In the genomic region with DNA sequence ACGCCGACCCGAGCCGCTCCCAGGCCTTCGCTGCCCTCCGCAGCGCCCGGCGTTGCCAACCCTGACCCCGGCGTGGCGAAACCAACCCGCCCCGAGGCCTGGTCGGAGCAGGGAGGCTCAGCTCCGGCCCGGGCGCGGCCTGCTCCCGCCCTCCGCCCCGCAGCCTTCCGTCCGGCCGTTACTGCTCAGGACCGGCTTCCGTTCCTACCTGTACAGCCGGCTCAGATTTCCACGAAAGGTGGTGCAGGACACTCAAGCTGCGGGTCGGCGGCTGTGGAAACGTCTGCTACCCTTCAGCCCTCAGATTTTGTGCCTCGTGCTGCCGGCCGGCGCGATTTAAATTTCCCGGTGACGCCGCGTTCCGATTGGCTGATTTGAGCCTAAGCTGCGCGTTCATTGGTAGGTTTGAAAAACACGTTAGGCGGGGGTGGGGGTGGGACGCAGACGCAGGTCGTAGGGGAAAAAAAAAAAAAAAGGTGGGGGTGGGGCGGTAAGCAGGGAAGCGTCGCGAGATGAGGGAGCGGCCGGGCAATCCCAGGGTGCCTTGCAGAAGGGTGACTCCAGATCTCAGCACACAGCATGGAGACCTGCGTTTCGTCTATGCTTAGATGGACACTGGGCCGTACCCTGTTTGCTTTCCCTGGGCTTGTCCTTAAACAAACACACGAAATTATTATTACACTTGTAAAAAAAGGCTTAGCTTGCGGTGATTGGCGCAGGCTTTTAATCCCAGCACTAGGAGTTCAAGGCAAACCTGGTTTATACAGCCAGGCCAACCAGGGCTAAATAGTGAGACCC, we compare ENCODE assay signal across 8 mouse cellular contexts. TPM values are rescaled to one million over a fixed set of nuclear protein-coding genes. Genes with fewer than 3 reads are reported as not detected.
A peak's percentile ranks its signal among the peaks of the same experiment; 100 is the strongest.
DNase-seq lines count a peak whose midpoint lies in the region; ATAC-seq lines count a peak whose summit lies in the region.

A gene (minus strand): TSS at position 391 of the 798 bp plus-strand sequence.

- intact Hi-C loops in gastrocnemius, postnatal 14 days (cut with DNase I; ENCODE audit: low total_unique reads): no loop called here
- intact Hi-C loops in left cerebral cortex, postnatal 10 days (cut with DNase I): no loop called here

- ATAC-seq in inflammation-experienced regulatory T-cells, adult 6 months: peak; percentile 95
- ATAC-seq in megakaryocyte-erythroid progenitor cell, adult 5-6 weeks (replicated peaks; ENCODE audit: low FRiP score, low TSS enrichment, poor library complexity, severe bottlenecking): peak; percentile 83

- DNase-seq in adipocyte (ENCODE audit: low spot score): peak; percentile 96
- DNase-seq in embryo, embryonic 10 days (ENCODE audit: low spot score): peak; percentile 96
- peak; percentile 86 for DNase-seq in gastrocnemius, postnatal 14 days
- DNase-seq in left cerebral cortex, postnatal 10 days (ENCODE audit: extremely low spot score in 1 of 2, low spot score in 2 of 2): peak; percentile 90 to 93
- peak; percentile 87 for DNase-seq in right cerebral cortex, postnatal 25 days
- peak; percentile 85 to 92 for DNase-seq in urinary bladder, postnatal 4 days (ENCODE audit: low spot score in 2 of 2)

RNA-seq across cellular contexts. Expression of the gene that starts here (rescaled TPM):
- 10 to 100 TPM; 12.3 to 21.9 TPM for total RNA-seq in gastrocnemius, postnatal 14 days (2021)
- polyA plus RNA-seq in inflammation-experienced regulatory T-cells, adult 6 months (2017; shearing (Covaris generic)): 100 to 1,000 TPM; 112 to 274 (median 131) TPM
- total RNA-seq in left cerebral cortex, postnatal 10 days (2021): 10 to 100 TPM; 35.5 to 45.2 TPM
- total RNA-seq in megakaryocyte-erythroid progenitor cell, adult 5-6 weeks (2014; fragmentation: Nextera tagmentation): 179 and 203 TPM in 2 replicates
- total RNA-seq in megakaryocyte-erythroid progenitor cell, adult 5-6 weeks (2017): 146 and 149 TPM in 2 replicates

Comparison
In these comparisons a context has a peak if more than half of its experiments do, and no peak if none do; other contexts are left out.
1. Peak in every context shown above with its lines: DNase-seq and ATAC-seq.